Mouse (Mus musculus): Measurements from ENCODE around the gene Il17rc. TPM values are rescaled to one million over a fixed set of nuclear protein-coding genes. Genes with fewer than 3 reads are reported as not detected.

Il17rc gene
- polyA plus RNA-seq, 1 experiment: 3.7 TPM

DNA sequence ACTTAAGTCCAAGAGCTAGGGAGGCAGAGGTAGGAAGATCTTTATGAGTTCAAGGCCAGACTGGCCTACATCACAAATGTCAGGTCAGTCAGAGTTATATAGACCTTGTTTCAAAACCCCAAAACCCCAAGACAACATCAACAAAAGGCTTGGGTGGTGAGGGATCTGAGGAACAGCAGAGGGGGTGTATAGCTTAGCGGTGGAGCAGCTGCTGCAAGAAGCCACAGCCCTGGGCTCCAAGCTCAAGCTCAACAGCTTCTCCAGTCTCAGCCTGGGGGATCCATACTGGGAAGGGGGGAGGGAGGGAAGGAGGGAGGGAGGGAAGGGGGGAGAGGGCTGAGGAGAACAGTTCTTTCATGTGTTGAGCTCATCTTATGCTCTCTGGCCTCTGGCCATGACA, 34.5 kb downstream of the Il17rc start:
- H3K4me3 ChIP-seq (ENCODE audit: control insufficient read depth, low read depth, low read length): no peak overlapping the region
- H3K27ac ChIP-seq (ENCODE audit: control insufficient read depth, insufficient read depth, low read depth, low read length): no peak overlapping the region
- no peaks in the 10 kb centered on the region for H3K36me3 ChIP-seq (ENCODE audit: control insufficient read depth, insufficient read depth, low read length)
- peaks cover 2% of the 10 kb centered on the region for H3K4me1 ChIP-seq (ENCODE audit: control insufficient read depth, insufficient read depth, low read length)
- TF ChIP-seq CTCF (IDR thresholded peaks at IDR 0.05; ENCODE audit: control insufficient read depth, insufficient read depth, insufficient replicate concordance, low read depth, low read length) (no peak), POLR2A (IDR thresholded peaks at IDR 0.05; ENCODE audit: control insufficient read depth, low read depth, low read length) (no peak)
- no peaks in the 10 kb centered on the region for H3K27me3 ChIP-seq (ENCODE audit: control insufficient read depth, insufficient read depth, low read length)

DNA sequence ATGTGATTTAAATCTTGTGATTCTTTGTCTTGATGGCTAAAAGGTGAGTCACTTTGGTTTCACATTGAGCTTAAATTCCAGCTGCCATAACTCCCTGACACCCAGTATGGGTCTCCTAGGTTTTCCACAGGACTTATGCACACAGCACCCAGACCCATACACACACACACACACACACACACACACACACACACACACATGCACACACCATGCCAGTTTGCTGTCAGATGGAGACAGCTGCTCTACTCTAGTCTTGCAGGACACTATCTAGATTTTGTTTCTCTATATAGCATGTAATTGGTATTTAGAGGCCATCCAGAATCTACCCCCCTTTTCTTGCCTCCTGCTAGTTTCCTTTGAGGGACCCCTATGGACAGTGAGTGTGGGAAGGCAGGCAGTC, 35.9 kb downstream of the Il17rc start:
- Histone ChIP-seq H3K27me3 (ENCODE audit: control insufficient read depth, insufficient read depth, low read length) (no peaks in the 10 kb centered on the region), H3K4me1 (ENCODE audit: control insufficient read depth, insufficient read depth, low read length) (no peaks in the 10 kb centered on the region), H3K4me3 (ENCODE audit: control insufficient read depth, low read depth, low read length) (no peak overlapping the region), H3K36me3 (ENCODE audit: control insufficient read depth, insufficient read depth, low read length) (no peaks in the 10 kb centered on the region), H3K27ac (ENCODE audit: control insufficient read depth, insufficient read depth, low read depth, low read length) (no peak overlapping the region)
- TF ChIP-seq CTCF (IDR thresholded peaks at IDR 0.05; ENCODE audit: control insufficient read depth, insufficient read depth, insufficient replicate concordance, low read depth, low read length) (no peak), POLR2A (IDR thresholded peaks at IDR 0.05; ENCODE audit: control insufficient read depth, low read depth, low read length) (no peak)

DNA sequence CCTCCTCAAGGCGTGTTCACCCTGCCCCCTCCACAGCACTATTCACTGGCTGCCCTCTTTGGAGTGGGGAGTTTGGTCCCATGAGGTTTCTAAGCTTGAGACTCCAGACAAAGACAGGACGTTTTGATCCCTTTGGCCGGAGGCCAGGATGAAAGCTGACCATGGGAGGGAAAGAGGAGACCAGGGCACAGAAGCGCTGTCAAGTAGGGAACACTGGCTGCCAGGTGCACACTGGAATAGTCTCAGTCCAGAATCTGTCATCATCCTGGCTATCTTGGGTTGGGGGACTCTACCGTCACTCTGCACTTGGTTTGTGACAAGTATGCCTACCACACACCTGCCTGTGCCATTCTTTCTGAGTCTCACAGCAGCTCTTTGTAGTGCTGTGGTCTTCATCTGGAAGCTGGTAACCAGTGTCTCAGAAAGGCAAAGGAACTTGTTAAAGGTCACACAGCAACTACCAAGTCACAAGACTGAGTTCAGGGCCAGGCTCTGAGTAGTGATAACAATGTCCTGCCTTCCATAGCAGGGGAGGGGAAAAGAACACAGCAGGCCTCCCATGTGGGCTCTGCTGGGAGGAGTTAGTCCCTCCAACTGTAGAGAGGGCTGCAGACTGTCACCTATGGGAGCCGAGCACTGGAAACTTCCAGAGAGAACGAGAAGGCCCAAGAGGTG, 37.2 kb downstream of the Il17rc start:
- no peaks in the 10 kb centered on the region for H3K27me3 ChIP-seq (ENCODE audit: control insufficient read depth, insufficient read depth, low read length)
- H3K27ac ChIP-seq (ENCODE audit: control insufficient read depth, insufficient read depth, low read depth, low read length): peak overlapping the region; percentile 49; the same call in 1 of the 2 replicates
- no peaks in the 10 kb centered on the region for H3K4me1 ChIP-seq (ENCODE audit: control insufficient read depth, insufficient read depth, low read length)
- no peaks in the 10 kb centered on the region for H3K36me3 ChIP-seq (ENCODE audit: control insufficient read depth, insufficient read depth, low read length)
- TF ChIP-seq POLR2A (IDR thresholded peaks at IDR 0.05; ENCODE audit: control insufficient read depth, low read depth, low read length) (no peak), CTCF (IDR thresholded peaks at IDR 0.05; ENCODE audit: control insufficient read depth, insufficient read depth, insufficient replicate concordance, low read depth, low read length) (no peak)
- H3K4me3 ChIP-seq (ENCODE audit: control insufficient read depth, low read depth, low read length): no peak overlapping the region

DNA sequence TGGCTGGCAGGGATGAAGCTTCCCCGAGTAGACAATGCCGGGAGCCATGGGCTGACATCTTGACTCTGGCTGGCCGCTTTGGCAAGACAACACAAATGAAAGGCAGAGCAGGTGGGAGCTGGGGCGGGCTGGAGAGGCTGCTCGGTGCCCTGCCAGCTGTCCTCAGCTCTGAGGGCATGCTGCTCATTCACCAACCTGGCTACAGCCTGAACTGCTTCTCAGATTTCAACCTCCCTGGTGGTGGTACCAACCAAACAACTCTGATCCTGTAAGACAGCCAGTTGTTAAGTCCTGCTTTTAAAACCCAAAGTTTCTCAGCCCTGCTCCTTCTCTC, 37.7 kb downstream of the Il17rc start:
- H3K4me3 ChIP-seq (ENCODE audit: control insufficient read depth, low read depth, low read length): no peak overlapping the region
- TF ChIP-seq POLR2A (IDR thresholded peaks at IDR 0.05; ENCODE audit: control insufficient read depth, low read depth, low read length): no peak
- no peak for TF ChIP-seq CTCF (IDR thresholded peaks at IDR 0.05; ENCODE audit: control insufficient read depth, insufficient read depth, insufficient replicate concordance, low read depth, low read length)
- H3K27ac ChIP-seq (ENCODE audit: control insufficient read depth, insufficient read depth, low read depth, low read length): no peak overlapping the region
- no peaks in the 10 kb centered on the region for H3K36me3 ChIP-seq (ENCODE audit: control insufficient read depth, insufficient read depth, low read length)
- H3K4me1 ChIP-seq (ENCODE audit: control insufficient read depth, insufficient read depth, low read length): no peaks in the 10 kb centered on the region
- H3K27me3 ChIP-seq (ENCODE audit: control insufficient read depth, insufficient read depth, low read length): no peaks in the 10 kb centered on the region

DNA sequence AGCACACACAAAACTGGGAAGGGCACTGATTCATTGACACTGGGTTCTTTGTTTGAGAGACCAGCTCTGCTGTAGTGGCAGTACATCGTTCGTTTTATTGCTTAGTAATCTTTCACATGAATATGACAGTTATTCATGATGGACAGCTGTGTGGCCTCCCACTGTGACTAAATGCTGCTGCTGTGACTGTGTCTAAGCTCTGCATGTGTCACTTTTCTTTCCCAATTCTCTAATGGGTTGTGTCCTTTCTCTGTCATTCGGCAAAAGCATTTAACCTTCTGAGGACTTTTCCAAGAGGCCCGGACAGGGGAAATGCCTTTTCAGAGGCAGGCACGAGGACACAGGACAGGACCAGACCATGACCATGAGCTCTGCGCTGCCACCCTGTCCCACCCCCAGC, 42.7 kb downstream of the Il17rc start:
- no peak for TF ChIP-seq POLR2A (IDR thresholded peaks at IDR 0.05; ENCODE audit: control insufficient read depth, low read depth, low read length)
- TF ChIP-seq CTCF (IDR thresholded peaks at IDR 0.05; ENCODE audit: control insufficient read depth, insufficient read depth, insufficient replicate concordance, low read depth, low read length): no peak
- peaks cover 9% of the 10 kb centered on the region for H3K36me3 ChIP-seq (ENCODE audit: control insufficient read depth, insufficient read depth, low read length)
- no peak overlapping the region for H3K27ac ChIP-seq (ENCODE audit: control insufficient read depth, insufficient read depth, low read depth, low read length)
- H3K4me3 ChIP-seq (ENCODE audit: control insufficient read depth, low read depth, low read length): no peak overlapping the region
- no peaks in the 10 kb centered on the region for H3K27me3 ChIP-seq (ENCODE audit: control insufficient read depth, insufficient read depth, low read length)
- H3K4me1 ChIP-seq (ENCODE audit: control insufficient read depth, insufficient read depth, low read length): no peaks in the 10 kb centered on the region

DNA sequence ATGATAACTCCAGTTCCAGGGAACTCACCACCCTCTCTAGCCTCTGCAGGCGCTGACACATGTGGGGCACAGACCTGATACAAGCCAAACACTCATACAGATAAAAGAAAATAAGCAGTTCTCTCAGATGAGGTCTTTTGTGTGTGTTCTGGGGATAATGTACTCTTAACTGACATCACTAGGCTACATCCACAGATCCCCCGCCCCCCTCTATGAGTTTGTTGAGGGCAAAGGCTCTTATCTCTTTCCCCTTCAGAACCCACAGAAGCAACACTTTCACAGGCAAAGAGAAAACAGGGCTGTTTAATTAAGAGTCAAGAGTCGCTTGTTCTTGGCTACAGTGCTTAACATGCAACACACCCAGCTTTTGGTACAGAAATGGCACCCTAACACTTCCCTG, 43.4 kb downstream of the Il17rc start:
- Histone ChIP-seq H3K4me1 (ENCODE audit: control insufficient read depth, insufficient read depth, low read length) (no peaks in the 10 kb centered on the region), H3K4me3 (ENCODE audit: control insufficient read depth, low read depth, low read length) (no peak overlapping the region), H3K36me3 (ENCODE audit: control insufficient read depth, insufficient read depth, low read length) (peaks cover 9% of the 10 kb centered on the region), H3K27ac (ENCODE audit: control insufficient read depth, insufficient read depth, low read depth, low read length) (no peak overlapping the region), H3K27me3 (ENCODE audit: control insufficient read depth, insufficient read depth, low read length) (no peaks in the 10 kb centered on the region)
- TF ChIP-seq POLR2A (IDR thresholded peaks at IDR 0.05; ENCODE audit: control insufficient read depth, low read depth, low read length) (no peak), CTCF (IDR thresholded peaks at IDR 0.05; ENCODE audit: control insufficient read depth, insufficient read depth, insufficient replicate concordance, low read depth, low read length) (no peak)

DNA sequence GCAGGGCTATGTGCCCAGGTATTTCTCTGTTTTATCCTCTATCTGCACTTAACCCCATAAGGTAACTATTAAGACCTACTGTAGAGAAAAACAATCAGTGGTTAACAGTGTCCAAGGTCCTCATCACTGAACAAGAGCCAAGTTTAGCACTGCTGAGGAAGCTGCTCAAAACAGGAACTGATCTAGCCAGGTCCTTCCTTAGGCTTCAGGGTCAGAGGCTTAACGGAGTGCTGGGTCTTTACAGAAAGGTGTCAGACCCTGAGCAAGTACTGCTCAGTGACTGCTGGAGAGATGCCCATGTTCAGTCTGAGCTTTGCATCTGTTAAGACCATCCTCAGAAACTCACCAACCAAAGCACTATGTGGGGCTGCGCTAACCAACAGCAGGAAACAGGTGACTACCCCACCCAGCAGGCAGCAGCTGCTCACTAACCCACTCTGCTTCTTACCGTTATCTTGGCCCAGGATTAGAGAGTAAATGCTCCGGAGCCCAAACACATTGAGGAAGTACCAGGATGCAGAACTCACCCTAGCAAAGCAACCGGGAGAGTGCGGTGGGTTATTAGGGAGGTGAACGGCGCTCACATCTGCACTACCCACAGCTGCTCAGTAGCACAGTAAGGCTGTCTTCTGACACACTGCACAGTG, 46.3 kb downstream of the Il17rc start:
- TF ChIP-seq CTCF (IDR thresholded peaks at IDR 0.05; ENCODE audit: control insufficient read depth, insufficient read depth, insufficient replicate concordance, low read depth, low read length) (no peak), POLR2A (IDR thresholded peaks at IDR 0.05; ENCODE audit: control insufficient read depth, low read depth, low read length) (no peak)
- peaks cover 9% of the 10 kb centered on the region for H3K36me3 ChIP-seq (ENCODE audit: control insufficient read depth, insufficient read depth, low read length)

More for the DNA sequence above, 46.3 kb downstream of the Il17rc start:
- Histone ChIP-seq H3K27me3 (ENCODE audit: control insufficient read depth, insufficient read depth, low read length) (no peaks in the 10 kb centered on the region), H3K4me3 (ENCODE audit: control insufficient read depth, low read depth, low read length) (no peak overlapping the region), H3K4me1 (ENCODE audit: control insufficient read depth, insufficient read depth, low read length) (no peaks in the 10 kb centered on the region), H3K27ac (ENCODE audit: control insufficient read depth, insufficient read depth, low read depth, low read length) (no peak overlapping the region)

Measured in testis, adult 2 months (tissue).